Comparison of ENCODE assay signal across 8 mouse cellular contexts in genomic region chr12:77039295-77039952, GRCm38 (mm10).
DNase-seq lines count a peak whose midpoint lies in the region; ATAC-seq and TF ChIP-seq lines count a peak whose summit lies in the region.

No protein-coding gene starts in this region.

- no peaks in the 10 kb centered on the region for H3K36me3 ChIP-seq in midbrain, postnatal 0 days (ENCODE audit: insufficient read depth, low read length)
- H3K36me3 ChIP-seq in midbrain, embryonic 14.5 days (ENCODE audit: control insufficient read depth, insufficient read depth, low read length), result no peaks in the 10 kb centered on the region

- DNase-seq in cerebellum, adult 11 months, result peak; percentile 33
- no peak for DNase-seq in midbrain, postnatal 0 days (ENCODE audit: low spot score)
- no peak for DNase-seq in midbrain, embryonic 14.5 days
- DNase-seq in fibroblast of lung, adult 2 months (ENCODE audit: low read depth), result peak; percentile 64
- peak; percentile 72 to 78 for DNase-seq in thymus, postnatal 36 days
- DNase-seq in retina, postnatal 1 day, result no peak

- no peaks in the 10 kb centered on the region for H3K4me1 ChIP-seq in midbrain, postnatal 0 days (ENCODE audit: insufficient read depth, low read length)
- H3K4me1 ChIP-seq in midbrain, embryonic 14.5 days (ENCODE audit: control insufficient read depth, insufficient read depth, low read length), result no peaks in the 10 kb centered on the region

- TF ChIP-seq CTCF in midbrain, postnatal 0 days (IDR thresholded peaks at IDR 0.05), result 0 out of 2 replicates have a peak, but pooled peaks have one; percentile 16

- 78% methylated on average over 17 of the region's 17 CpGs for WGBS in midbrain, postnatal 0 days
- WGBS in midbrain, embryonic 14.5 days, result 86% methylated on average over 17 of the region's 17 CpGs

- H3K9ac ChIP-seq in midbrain, postnatal 0 days (replicated peaks; ENCODE audit: low read length, poor library complexity, severe bottlenecking), result no peak overlapping the region
- no peak overlapping the region for H3K9ac ChIP-seq in midbrain, embryonic 14.5 days (replicated peaks; ENCODE audit: low read length)

- no peak overlapping the region for H3K27ac ChIP-seq in midbrain, postnatal 0 days (ENCODE audit: low read depth, low read length)
- H3K27ac ChIP-seq in midbrain, embryonic 14.5 days (replicated peaks; ENCODE audit: low read depth, low read length), result no peak overlapping the region

- no peaks in the 10 kb centered on the region for H3K9me3 ChIP-seq in midbrain, postnatal 0 days (ENCODE audit: low read length)
- no peaks in the 10 kb centered on the region for H3K9me3 ChIP-seq in midbrain, embryonic 14.5 days (ENCODE audit: control insufficient read depth, low read length)

- H3K4me3 ChIP-seq in midbrain, postnatal 0 days (ENCODE audit: low read depth, low read length), result no peak overlapping the region
- H3K4me3 ChIP-seq in midbrain, embryonic 14.5 days (replicated peaks; ENCODE audit: low read depth, low read length), result no peak overlapping the region

- no peak overlapping the region for H3K4me2 ChIP-seq in midbrain, postnatal 0 days (ENCODE audit: low read depth, low read length, poor library complexity, severe bottlenecking)
- H3K4me2 ChIP-seq in midbrain, embryonic 14.5 days (ENCODE audit: low read length), result no peak overlapping the region

- no peaks in the 10 kb centered on the region for H3K27me3 ChIP-seq in midbrain, postnatal 0 days (ENCODE audit: insufficient read depth, low read length)
- no peaks in the 10 kb centered on the region for H3K27me3 ChIP-seq in midbrain, embryonic 14.5 days (ENCODE audit: control insufficient read depth, insufficient read depth, low read length)

- no peak for ATAC-seq in cerebellum, adult (ENCODE audit: insufficient number of reproducible peaks, low FRiP score, low TSS enrichment)
- ATAC-seq in midbrain, postnatal 0 days (ENCODE audit: low FRiP score), result no peak
- ATAC-seq in midbrain, embryonic 14.5 days (ENCODE audit: low FRiP score, low TSS enrichment), result no peak
- peak; percentile 97 for ATAC-seq in megakaryocyte progenitor cell, adult 5-6 weeks (replicated peaks; ENCODE audit: poor library complexity)

Comparison
In these comparisons a context has a peak if more than half of its experiments do, and no peak if none do; other contexts are left out.
1. DNase-seq: peak in cerebellum, adult 11 months (single experiment), fibroblast of lung, adult 2 months (single experiment) and thymus, postnatal 36 days (2 of 2); none in midbrain, postnatal 0 days (single experiment), midbrain, embryonic 14.5 days (single experiment) and retina, postnatal 1 day (single experiment).